Mouse (Mus musculus) intestine, embryonic 16.5 days (tissue): Measurements from ENCODE around the gene Hexim2. TPM values are rescaled to one million over a fixed set of nuclear protein-coding genes. Genes with fewer than 3 reads are reported as not detected.
A peak's percentile ranks its signal among the peaks of the same experiment; 100 is the strongest.

Source experiments
- ATAC-seq: fragments of 200-750 bp; cut with Nextera tagmentation; 2 replicates; pipeline ENCODE4 v1.8.0; 2017; ENCODE audit warnings: moderate TSS enrichment, moderate library complexity
- H3K27ac ChIP-seq: fragments of 300-500 bp; sonication (generic); 2 replicates; pipeline ENCODE4 v1.5.1; 2014; ENCODE audit warnings: mild to moderate bottlenecking, low read length
- H3K27me3 ChIP-seq: fragments of 300-500 bp; sonication (generic); replicated peaks from 2 replicates; pipeline ENCODE4 v1.6.1; 2014; ENCODE audit warnings: low read length, control low read depth, mixed read lengths; ENCODE audit not compliant: control insufficient read depth, insufficient read depth
- H3K36me3 ChIP-seq: fragments of 300-500 bp; sonication (generic); 2 replicates; pipeline ENCODE4 v1.6.1; 2014; ENCODE audit warnings: low read length, control low read depth; ENCODE audit not compliant: control insufficient read depth, insufficient read depth
- H3K4me1 ChIP-seq: fragments of 300-500 bp; sonication (generic); 2 replicates; pipeline ENCODE4 v1.6.1; 2014; ENCODE audit warnings: low read length, control low read depth, mixed read lengths; ENCODE audit not compliant: control insufficient read depth, insufficient read depth
- H3K4me2 ChIP-seq: fragments of 300-500 bp; sonication (generic); 2 replicates; pipeline ENCODE4 v1.6.1; 2014; ENCODE audit warnings: low read depth, low read length, control low read depth
- H3K4me3 ChIP-seq: fragments of 300-500 bp; sonication (generic); 2 replicates; pipeline ENCODE4 v1.5.1; 2014; ENCODE audit warnings: mild to moderate bottlenecking, low read length
- H3K9ac ChIP-seq: fragments of 300-500 bp; sonication (generic); 2 replicates; pipeline ENCODE4 v1.6.1; 2014; ENCODE audit warnings: low read depth, low read length
- H3K9me3 ChIP-seq: fragments of 300-500 bp; sonication (generic); 2 replicates; pipeline ENCODE4 v1.6.1; 2016; ENCODE audit warnings: low read length, control low read depth; ENCODE audit not compliant: control insufficient read depth
- WGBS: fragments of 180-500 bp; shearing (Covaris S2); extraction: QIAGEN DNeasy Blood & Tissue Kit; methylation state at CpG from one replicate; pipeline ENCODE4 v1.1.7; 2014; 5-methylcytosine and 5-hydroxymethylcytosine counted together
- polyA plus RNA-seq: library from polyadenylated mRNA; unstranded; fragments of >200 nt; fragmentation: Nextera tagmentation; extraction: Ambion mirVana; gene quantifications from 2 replicates; pipeline ENCODE4 v1.2.1, GENCODE M21; 2015

Gene Hexim2
- polyA plus RNA-seq, 1 experiment from 2014 or later: 5.8 TPM

GRCm38 (mm10) chr11:103175688-103176442 lies 43.6 kb downstream of the Hexim2 start:
- Histone ChIP-seq H3K4me3 (no peak overlapping the region), H3K4me1 (no peaks in the 10 kb centered on the region), H3K9ac (no peak overlapping the region), H3K27me3 (peaks cover 11% of the 10 kb centered on the region), H3K4me2 (no peak overlapping the region), H3K9me3 (no peaks in the 10 kb centered on the region), H3K36me3 (no peaks in the 10 kb centered on the region), H3K27ac (no peak overlapping the region)
- WGBS: 69% methylated on average over 14 of the region's 14 CpGs
- ATAC-seq: no peak

- H3K27me3 ChIP-seq: peaks cover 4% of the 10 kb centered on the region; the same call in 1 of the 2 replicates
- H3K27ac ChIP-seq: no peak overlapping the region
- no peaks in the 10 kb centered on the region for H3K9me3 ChIP-seq
- no peaks in the 10 kb centered on the region for H3K4me1 ChIP-seq
- WGBS: 95% methylated on average over 1 of the region's 1 CpGs
- H3K9ac ChIP-seq: no peak overlapping the region
- ATAC-seq: no peak
- H3K4me2 ChIP-seq: no peak overlapping the region
- no peaks in the 10 kb centered on the region for H3K36me3 ChIP-seq
- H3K4me3 ChIP-seq: no peak overlapping the region
These were observed 44.3 kb downstream of the Hexim2 start for GRCm38 (mm10) chr11:103176510-103176909.

GRCm38 (mm10) chr11:103177216-103177615 lies 45.0 kb downstream of the Hexim2 start:
- 83% methylated on average over 5 of the region's 5 CpGs for WGBS
- Histone ChIP-seq H3K27ac (no peak overlapping the region), H3K4me1 (peaks cover 6% of the 10 kb centered on the region), H3K36me3 (no peaks in the 10 kb centered on the region), H3K27me3 (no peaks in the 10 kb centered on the region; the same call in 1 of the 2 replicates), H3K4me2 (no peak overlapping the region), H3K4me3 (no peak overlapping the region), H3K9me3 (no peaks in the 10 kb centered on the region), H3K9ac (no peak overlapping the region)
- no peak for ATAC-seq

- Histone ChIP-seq H3K9me3 (no peaks in the 10 kb centered on the region), H3K9ac (no peak overlapping the region), H3K4me1 (peaks cover 10% of the 10 kb centered on the region), H3K4me2 (no peak overlapping the region), H3K4me3 (no peak overlapping the region), H3K36me3 (no peaks in the 10 kb centered on the region), H3K27me3 (no peaks in the 10 kb centered on the region), H3K27ac (no peak overlapping the region)
- ATAC-seq: no peak
- 81% methylated on average over 15 of the region's 15 CpGs for WGBS
These were observed 45.7 kb downstream of the Hexim2 start for GRCm38 (mm10) chr11:103177815-103178485.

GRCm38 (mm10) chr11:103178748-103179147 lies 46.5 kb downstream of the Hexim2 start:
- H3K9ac ChIP-seq: no peak overlapping the region
- WGBS: 89% methylated on average over 8 of the region's 8 CpGs
- no peak for ATAC-seq

GRCm38 (mm10) chr11:103180426-103180825 lies 48.2 kb downstream of the Hexim2 start:
- H3K4me2 ChIP-seq: no peak overlapping the region
- H3K4me3 ChIP-seq: no peak overlapping the region
- WGBS: 72% methylated on average over 1 of the region's 1 CpGs
- H3K9ac ChIP-seq: no peak overlapping the region
- H3K9me3 ChIP-seq: no peaks in the 10 kb centered on the region
- no peaks in the 10 kb centered on the region for H3K36me3 ChIP-seq
- no peak for ATAC-seq
- H3K27me3 ChIP-seq: no peaks in the 10 kb centered on the region
- peaks cover 10% of the 10 kb centered on the region for H3K4me1 ChIP-seq
- no peak overlapping the region for H3K27ac ChIP-seq

More at GRCm38 (mm10) chr11:103178748-103179147, 46.5 kb downstream of the Hexim2 start:
- no peaks in the 10 kb centered on the region for H3K9me3 ChIP-seq
- no peaks in the 10 kb centered on the region for H3K27me3 ChIP-seq
- H3K4me2 ChIP-seq: no peak overlapping the region
- no peak overlapping the region for H3K4me3 ChIP-seq
- no peak overlapping the region for H3K27ac ChIP-seq
- peaks cover 10% of the 10 kb centered on the region for H3K4me1 ChIP-seq
- H3K36me3 ChIP-seq: no peaks in the 10 kb centered on the region

GRCm38 (mm10) chr11:103181349-103181748 lies 49.1 kb downstream of the Hexim2 start:
- no peak overlapping the region for H3K27ac ChIP-seq
- peaks cover 10% of the 10 kb centered on the region for H3K4me1 ChIP-seq
- no peak for ATAC-seq
- no peaks in the 10 kb centered on the region for H3K9me3 ChIP-seq
- H3K27me3 ChIP-seq: no peaks in the 10 kb centered on the region
- no peak overlapping the region for H3K4me3 ChIP-seq
- no peak overlapping the region for H3K4me2 ChIP-seq
- no peaks in the 10 kb centered on the region for H3K36me3 ChIP-seq
- no peak overlapping the region; the same call in 1 of the 2 replicates for H3K9ac ChIP-seq
- WGBS: 72% methylated on average over 9 of the region's 9 CpGs

- Histone ChIP-seq H3K4me2 (no peak overlapping the region), H3K9ac (peak overlapping the region; percentile 6; the same call in 1 of the 2 replicates), H3K4me3 (no peak overlapping the region), H3K36me3 (no peaks in the 10 kb centered on the region), H3K27me3 (no peaks in the 10 kb centered on the region), H3K4me1 (peaks cover 10% of the 10 kb centered on the region), H3K27ac (no peak overlapping the region; the same call in 1 of the 2 replicates), H3K9me3 (no peaks in the 10 kb centered on the region)
- ATAC-seq: peak; percentile 91
- WGBS: 77% methylated on average over 3 of the region's 3 CpGs
These were observed 49.7 kb downstream of the Hexim2 start for GRCm38 (mm10) chr11:103181911-103182310.

- Histone ChIP-seq H3K27ac (no peak overlapping the region), H3K9me3 (no peaks in the 10 kb centered on the region), H3K36me3 (no peaks in the 10 kb centered on the region), H3K4me1 (peaks cover 10% of the 10 kb centered on the region), H3K27me3 (no peaks in the 10 kb centered on the region), H3K4me3 (no peak overlapping the region), H3K4me2 (no peak overlapping the region), H3K9ac (no peak overlapping the region)
- WGBS: 49% methylated on average over 2 of the region's 2 CpGs
- no peak for ATAC-seq
These were observed 52.7 kb downstream of the Hexim2 start for GRCm38 (mm10) chr11:103184891-103185290.
